Mouse (Mus musculus) inflammation-experienced regulatory T-cells, adult 6 months (primary cell): Measurements from ENCODE around the gene Mdm2. TPM values are rescaled to one million over a fixed set of nuclear protein-coding genes. Genes with fewer than 3 reads are reported as not detected.

ENCODE experiments used
- ATAC-seq: one replicate; pipeline ENCODE4 v1.8.0; 2017
- polyA plus RNA-seq, 3 experiments: library from polyadenylated mRNA; unstranded; fragments of 100-300 nt; shearing (Covaris generic); gene quantifications; one replicate each; pipeline ENCODE4 v1.2.1; 2017

Gene Mdm2
- polyA plus RNA-seq, 3 experiments from 2014 or later = 42.1 to 88.6 (median 50.8) TPM

DNA sequence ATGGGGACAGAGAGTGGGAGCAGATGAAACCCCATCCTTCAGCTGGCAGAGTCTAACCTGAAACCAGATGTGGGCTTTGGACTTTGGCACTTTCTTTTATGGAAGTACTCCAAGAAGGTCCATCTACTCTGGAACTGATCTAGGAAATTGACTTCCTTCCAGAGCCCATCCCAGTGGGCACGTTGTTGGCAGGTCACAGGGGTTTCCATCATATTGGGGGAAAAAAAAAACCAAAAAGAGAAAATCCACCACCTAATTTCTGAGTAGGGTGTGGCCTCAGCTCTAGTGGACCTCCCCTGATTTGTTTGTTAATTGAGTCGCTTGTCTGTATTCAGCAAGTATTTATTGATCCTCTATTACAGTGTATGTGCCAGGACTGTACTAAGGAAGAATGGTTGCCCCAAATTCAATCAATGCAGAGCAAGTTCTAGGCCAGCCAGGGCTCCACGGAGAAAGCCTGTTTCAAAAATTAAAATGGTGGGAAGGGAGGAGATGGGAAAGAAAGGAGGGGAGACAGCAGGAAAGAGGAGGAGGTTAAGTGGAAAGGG lies 55.9 kb downstream of the Mdm2 start:
- ATAC-seq = no peak

GRCm38 (mm10) chr10:117653779-117654173 lies 56.8 kb downstream of the Mdm2 start:
- ATAC-seq = no peak

- no peak for ATAC-seq
Observed at GRCm38 (mm10) chr10:117652930-117653778, 57.4 kb downstream of the Mdm2 start.

- no peak for ATAC-seq
Observed at GRCm38 (mm10) chr10:117652378-117652774, 58.2 kb downstream of the Mdm2 start.

DNA sequence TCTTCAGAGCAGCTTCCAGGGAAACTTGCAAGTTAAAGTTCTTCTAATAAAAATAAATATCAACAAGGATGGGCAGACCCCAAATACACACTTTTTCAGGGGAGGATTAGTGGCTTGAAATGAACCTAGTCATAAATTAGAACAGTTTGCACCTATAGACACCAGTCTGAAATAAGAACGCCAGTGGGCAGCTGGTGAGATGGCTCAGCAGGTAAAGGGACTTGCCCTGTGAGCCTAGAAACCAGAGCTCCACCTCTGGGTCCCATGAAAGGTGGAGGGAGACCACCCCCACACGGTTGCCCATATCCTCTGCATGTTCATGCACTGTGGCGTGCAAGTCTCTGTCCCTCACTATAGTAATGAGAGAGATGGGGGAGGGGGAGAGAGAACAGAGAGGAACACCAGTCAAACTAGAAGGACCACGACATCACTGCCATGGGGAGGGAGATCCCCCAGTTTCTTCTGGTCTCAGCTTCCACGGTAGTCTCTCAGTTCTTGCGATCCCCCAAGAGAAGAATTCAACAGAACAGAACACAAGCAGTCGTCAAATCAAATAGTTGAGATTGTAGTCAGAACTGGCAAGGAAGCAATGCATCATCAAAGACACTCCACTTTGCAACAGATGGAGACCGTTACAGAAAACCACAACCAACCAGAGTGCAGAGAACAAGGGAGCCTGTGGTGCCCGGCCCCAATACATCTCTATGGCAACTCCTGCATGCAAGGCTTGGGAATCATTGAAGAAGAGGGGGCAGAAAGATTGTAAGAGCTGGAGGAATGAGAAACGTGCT lies 58.8 kb downstream of the Mdm2 start:
- ATAC-seq = peak; percentile 42

- ATAC-seq = no peak
Observed at GRCm38 (mm10) chr10:117650725-117651124, 59.8 kb downstream of the Mdm2 start.

DNA sequence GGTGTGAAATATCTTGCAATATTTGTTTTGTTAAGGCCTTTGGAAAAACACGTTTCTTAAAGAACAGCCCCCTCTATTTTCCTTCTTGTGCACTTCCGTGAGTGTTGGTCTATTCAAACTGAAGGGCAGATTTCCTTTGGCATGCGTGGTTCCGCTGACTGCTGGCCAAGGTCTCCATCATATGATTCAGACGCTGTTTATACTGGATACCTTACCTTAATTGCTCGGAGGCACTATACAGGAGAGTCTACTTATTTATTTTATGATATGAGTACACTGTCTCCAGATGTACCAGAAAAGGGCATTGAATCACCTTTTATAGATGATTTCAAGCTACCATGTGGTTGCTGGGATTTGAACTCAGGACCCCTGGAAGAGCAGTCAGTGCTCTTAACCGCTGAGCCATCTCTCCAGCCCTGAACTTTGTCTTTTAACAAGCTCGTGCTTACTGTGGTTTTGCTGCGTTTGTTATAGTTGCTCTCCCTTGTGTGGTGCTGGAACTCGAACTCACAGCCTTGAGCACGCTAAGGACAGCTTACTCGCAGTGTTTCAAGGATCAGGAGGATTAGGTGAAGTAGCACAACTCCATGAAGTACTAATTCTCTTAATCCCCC lies 60.4 kb downstream of the Mdm2 start:
- no peak for ATAC-seq

- no peak for ATAC-seq
Observed at GRCm38 (mm10) chr10:117649292-117650041, 61.1 kb downstream of the Mdm2 start.

DNA sequence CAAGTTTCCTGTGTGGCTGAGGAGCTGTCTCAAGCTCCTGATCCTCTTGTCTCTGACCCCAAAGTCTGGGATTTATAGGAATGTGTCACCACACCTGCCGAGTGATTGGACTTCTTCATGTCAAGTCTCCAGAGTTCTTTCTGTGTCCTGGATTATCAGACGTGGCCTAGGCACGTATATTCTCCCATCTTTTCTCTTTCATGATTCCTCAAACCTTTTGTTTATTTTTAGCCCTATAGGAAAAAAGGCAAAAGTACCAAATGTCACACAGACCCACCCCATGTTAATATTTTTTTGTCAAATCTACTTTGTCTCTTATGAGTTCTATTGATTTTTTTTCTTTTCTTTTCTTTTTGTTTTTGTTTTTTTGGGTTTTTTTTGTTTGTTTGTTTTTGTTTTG lies 61.9 kb downstream of the Mdm2 start:
- ATAC-seq = no peak

DNA sequence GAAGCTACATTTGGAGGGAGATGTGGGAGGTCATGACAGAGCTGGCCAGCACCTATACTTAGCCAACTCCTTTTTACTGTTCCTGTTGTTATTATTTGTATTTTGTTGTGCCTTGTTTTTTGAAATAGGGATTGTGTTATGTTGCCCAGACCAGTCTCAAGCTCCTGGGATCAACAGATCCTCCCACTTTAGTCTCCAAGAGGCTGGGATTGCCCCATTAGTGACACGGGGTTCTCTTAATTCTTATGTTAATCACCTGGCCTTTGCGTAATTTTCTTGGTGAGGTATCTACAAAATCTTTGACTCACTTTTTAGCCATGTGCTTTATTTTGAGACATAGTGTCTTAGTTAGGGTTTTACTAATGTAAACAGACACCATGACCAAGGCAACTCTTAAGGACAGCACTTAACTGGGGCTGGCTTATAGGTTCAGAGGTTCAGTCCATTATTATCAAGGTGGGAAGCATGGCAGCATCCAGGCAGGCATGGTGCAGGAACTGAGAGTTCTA lies 62.5 kb downstream of the Mdm2 start:
- no peak for ATAC-seq

- ATAC-seq = peak; percentile 71
Observed at GRCm38 (mm10) chr10:117647158-117647505, 63.4 kb downstream of the Mdm2 start.

GRCm38 (mm10) chr10:117646482-117647157 lies 63.9 kb downstream of the Mdm2 start:
- ATAC-seq = no peak

DNA sequence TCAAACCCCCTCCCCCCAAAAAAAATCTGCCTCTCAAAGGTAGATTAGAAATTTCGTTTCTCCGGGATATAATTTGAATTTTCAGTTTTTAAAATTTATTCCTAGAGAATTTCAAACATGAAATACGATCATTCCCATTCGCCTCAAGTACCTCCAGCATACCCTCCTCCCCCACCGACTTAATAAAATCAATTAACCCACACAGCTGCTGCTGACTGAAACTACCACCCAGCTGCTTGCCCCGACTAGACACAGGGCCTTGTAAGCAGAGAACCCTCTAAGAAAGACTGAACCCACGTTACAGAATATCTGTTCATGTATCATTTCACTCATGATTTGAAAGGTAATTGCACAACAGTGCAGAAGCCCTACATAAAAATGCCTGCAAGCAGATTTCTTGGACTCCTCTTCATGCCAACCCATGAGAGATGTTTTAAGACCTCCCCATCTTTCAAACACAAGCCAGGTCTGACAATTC lies 65.0 kb downstream of the Mdm2 start:
- ATAC-seq = no peak

DNA sequence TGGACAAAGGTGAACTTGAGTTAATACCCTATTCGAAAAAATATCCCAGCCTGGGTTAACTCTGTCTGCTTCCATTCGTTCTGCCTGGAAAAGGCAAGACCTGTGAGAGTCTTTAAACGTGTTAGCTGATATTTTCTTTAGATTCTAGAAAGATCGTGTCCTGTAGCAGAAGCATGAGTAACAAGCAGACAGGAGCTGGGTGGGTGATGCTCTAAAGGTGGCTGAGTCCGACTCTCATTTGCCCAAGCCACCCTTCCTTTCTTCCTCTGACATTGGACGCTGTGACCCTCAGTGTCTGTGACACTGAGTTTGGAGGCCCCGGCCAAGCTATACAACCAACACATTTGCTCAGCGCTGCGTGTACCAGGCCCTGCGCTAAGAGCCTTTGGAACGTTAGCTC lies 65.7 kb downstream of the Mdm2 start:
- no peak for ATAC-seq

GRCm38 (mm10) chr10:117644429-117644748 lies 66.2 kb downstream of the Mdm2 start:
- ATAC-seq = no peak

GRCm38 (mm10) chr10:117643711-117644428 lies 66.7 kb downstream of the Mdm2 start:
- ATAC-seq = no peak

DNA sequence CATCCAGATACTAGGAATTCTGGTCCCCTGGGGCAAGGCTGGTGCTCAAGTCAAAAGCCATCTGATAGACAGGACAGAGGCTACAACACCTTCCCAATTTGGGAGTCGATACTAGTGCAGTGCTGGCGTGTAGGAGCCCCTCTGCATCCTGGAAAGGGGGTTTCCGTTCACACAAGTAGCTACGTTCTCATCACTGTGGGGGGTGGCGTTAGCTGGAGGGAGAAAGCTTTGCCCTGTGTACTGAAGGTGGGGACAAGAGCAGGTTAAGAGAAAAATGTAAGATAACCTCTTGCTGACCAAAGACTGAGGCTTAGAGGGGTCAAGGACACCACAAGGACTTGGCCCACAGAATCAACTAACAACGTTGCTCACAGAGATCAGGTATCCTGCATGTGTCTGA lies 67.3 kb downstream of the Mdm2 start:
- ATAC-seq = no peak

DNA sequence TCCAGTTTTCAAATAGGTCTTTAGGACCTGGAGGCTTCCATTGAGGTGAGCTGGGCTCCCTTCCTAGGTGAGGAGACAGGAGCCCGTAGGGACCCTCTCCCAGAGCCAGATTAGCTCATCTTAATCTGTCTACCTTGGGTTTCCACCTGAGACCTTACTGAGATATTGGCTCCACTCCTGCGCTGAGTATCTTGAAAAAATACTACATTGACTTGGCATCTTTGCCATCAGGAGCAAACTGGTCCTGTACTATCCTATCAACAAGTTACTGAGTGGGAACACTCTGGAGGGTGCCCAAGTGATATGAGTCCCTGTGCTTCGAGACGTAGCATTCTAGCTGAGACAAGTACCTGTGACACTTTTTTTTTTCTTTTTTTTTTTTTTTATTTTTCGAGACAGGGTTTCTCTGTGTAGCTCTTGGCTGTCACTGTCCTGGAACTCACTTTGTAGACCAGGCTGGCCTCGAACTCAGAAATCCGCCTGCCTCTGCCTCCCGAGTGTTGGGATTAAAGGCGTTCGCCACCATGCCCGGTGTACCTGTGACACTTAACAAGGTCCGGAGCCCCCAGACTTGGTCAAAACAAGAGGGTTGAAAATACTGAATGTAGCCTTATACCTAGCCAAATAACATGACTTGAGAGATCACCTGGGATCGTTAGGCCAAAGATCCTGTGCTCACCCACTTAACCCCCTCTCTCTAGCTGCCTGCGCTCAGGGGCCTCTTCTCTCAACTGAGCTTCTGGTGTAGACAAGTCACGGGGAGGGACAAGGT lies 67.9 kb downstream of the Mdm2 start:
- ATAC-seq = no peak

DNA sequence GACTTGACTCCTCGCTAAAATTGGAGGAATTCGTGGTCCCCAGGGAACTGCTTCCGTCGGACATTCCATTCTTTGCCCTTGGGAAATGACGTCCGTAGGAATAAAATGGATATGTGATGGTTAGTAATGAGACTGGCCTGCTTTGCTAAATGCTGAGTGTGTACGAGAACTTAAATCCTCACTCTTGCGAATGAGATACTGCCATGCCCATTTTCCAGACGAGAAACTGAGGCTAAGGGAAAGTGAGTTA lies 68.4 kb downstream of the Mdm2 start:
- no peak for ATAC-seq

DNA sequence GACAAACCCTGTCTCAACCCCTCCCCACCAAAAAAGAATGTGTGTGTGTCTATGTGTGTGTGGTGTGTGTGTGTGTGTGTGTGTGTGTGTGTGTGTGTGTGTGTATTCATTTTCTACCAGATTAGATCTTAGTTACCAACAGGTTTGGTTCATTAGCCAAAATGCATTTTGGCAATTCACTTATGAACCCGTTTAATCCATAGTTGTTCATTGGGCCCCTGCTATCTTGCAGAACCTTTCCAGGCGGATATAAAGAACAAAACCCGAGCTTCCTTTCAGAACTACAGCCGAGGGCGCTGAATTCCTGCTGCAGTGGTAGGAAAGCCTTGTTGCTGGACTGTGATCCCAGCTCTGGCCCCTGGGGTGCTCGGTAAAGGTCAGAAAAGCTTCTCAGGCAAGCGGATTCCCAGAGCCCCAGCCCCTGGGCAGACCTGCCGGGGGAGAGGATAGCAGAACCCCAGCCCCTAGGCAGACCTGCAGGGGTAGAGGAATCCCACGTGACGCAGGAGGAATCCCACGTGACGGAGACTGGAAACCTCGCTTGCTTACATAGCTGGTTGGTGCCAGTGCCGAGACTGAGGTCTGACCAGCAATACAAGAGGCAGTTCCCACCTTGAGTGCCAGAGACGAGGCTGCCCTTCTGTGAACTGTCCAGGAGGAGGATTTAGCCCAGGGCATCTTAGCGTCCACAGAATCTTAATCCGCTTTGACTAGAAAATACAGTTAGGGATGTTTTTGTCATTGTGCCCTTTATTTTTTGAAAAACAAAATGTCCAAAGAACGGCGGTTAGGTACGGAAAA lies 69.0 kb downstream of the Mdm2 start:
- ATAC-seq = no peak
